Mouse (Mus musculus) fibroblast of lung, adult 2 months (primary cell): ENCODE measurements around the gene Tnni2.

Experiments
- DNase-seq: peaks from one replicate; pipeline ENCODE4 v3.0.0-alpha.2; 2011; ENCODE audit warnings: low read depth

Tnni2 gene

DNA sequence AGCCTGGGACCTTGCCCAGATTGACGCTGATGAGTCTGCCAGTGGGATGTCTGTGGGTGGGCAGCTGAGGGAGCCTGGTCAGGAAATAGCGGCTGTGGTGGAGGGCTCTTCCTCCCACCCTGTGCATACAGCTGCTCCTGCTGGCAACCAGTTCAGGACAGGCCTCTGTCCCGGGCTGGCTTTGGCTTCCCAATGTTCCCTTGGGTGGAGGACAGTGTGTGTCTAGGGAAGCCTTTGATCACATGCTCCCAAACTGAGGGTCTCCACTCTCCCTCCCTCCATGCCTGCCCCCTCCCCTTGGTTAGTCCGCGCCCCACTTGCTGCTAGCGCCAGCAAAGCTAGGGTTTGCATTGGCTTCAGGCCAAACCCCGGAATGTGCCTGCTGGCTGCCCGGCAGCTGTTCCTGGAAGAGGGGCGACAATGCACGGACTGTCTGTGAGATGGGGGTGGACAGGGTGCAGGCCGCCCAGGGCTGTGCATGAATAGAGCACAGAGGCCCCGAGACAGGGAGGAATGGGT lies 11.4 kb upstream of the Tnni2 start:
- peak; percentile 67 for DNase-seq

DNA sequence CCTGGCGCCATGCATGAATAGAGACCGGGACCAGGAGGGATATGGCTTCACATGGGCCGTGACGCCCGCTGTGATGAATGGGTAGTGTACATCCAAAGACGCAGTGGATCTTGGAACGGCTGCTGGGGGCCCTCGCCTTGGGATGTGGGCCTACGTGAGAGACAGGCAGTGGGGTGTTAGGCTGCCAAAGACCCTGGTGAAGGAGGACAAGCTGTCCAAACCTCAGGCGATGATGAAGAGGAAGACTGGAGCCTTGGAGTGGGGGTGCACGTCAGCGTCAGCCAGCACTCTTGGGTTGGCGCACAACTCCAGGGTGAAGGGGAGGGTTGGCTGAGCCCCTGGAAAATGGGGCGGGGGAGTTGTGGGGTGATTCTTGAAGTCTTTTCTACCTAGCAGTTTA lies 10.5 kb upstream of the Tnni2 start:
- DNase-seq = no peak

DNA sequence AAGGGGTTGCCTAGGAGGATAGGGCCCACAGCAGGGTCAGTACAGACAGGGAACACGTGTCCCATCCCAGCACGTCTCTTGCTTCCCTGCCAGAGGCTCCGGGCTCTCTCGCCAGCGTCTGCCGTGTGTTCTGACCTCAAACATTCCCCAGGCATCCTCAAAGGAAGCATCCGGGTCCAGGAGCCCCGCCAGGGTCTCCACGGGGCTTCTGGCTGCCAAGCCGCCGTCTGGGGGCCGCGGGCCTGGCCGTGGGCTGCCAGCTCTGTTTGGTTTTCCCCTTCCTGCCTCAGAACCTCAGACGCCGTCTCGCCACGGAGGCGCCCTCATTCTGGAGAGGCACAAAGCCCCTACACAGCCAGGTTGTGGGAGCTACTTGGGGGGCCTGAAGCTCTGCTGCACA lies 8.0 kb upstream of the Tnni2 start:
- peak; percentile 69 for DNase-seq

DNA sequence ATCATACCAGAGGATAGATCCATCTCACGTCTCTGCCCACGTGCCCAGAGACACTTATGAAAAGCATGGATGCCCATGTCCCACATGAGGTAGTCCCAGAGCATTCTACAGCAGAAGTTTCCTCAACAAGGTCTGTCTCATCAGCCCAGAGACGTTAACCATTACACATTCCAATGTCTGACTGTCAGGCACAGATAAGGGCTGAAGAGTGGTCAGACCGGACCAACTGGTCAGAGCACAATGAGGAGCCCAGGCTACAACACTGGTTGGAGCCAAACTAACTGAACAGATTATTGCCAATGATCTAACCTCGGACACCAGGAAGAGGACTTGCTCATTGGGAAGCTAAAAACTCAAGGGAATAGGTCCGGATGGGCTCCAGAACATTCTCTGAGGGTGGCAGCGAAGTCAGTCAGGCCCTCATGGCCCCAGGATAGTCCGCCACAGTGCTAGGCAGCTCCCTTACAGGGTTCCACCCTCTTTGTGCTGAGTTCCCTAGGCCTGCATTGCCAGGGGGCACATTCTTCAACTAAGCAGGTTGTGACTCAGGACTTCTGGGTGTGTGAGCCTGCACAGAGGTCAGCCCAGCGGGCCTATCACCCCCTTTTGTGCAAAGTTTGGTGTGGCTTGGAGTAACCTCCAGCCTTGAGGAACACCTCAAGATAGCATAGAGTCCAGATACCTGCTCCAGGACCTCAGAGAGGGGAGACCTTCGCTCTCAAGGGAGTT lies 7.3 kb upstream of the Tnni2 start, which contains the start of gene Syt8:
Syt8 (plus strand) TSS at position 714 of the 729 bp plus-strand sequence.
- no peak for DNase-seq

DNA sequence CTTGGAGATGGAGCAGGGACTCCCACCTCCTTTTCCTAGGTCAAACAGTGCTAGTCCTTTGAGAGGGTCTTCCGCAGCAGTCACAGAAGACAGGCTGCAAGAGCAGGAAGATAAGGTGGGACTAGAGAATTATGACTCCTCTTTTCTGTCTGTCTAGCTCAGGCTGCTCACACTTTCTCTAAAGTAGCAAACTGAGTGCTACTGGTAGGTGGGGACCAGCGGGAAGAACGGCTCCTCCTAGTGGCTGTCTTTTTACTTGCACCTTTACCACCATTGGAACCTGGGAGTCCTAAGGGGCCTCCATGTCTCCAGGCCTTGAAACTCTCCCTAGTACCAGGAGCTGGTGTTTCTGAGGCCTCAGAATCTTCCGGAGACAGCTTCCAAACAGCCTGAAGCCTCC lies 6.1 kb upstream of the Tnni2 start:
- DNase-seq = peak; percentile 60

GRCm38 (mm10) chr7:142437324-142437723 lies 4.3 kb upstream of the Tnni2 start:
- peak; percentile 61 for DNase-seq

DNA sequence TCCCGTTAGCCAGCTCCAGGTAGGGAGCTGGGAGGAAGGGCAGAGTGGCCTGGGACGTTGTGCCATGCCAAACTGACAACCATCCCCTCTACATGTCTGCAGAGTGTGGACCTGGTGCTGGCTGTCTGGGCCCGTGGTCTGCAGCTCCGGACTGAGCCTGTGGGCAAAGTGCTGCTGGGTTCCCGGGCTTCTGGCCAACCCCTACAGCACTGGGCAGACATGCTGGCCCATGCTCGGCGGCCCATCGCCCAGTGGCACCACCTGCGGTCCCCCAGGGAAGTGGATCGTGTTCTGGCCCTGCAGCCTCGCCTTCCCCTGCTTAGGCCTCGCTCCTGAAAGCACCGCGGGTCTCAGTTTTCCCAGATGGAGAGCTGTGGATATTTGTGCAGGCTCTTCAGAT lies 1.6 kb upstream of the Tnni2 start:
- DNase-seq = no peak

GRCm38 (mm10) chr7:142440657-142441114 lies 922 bp upstream of the Tnni2 start:
- no peak for DNase-seq

DNA sequence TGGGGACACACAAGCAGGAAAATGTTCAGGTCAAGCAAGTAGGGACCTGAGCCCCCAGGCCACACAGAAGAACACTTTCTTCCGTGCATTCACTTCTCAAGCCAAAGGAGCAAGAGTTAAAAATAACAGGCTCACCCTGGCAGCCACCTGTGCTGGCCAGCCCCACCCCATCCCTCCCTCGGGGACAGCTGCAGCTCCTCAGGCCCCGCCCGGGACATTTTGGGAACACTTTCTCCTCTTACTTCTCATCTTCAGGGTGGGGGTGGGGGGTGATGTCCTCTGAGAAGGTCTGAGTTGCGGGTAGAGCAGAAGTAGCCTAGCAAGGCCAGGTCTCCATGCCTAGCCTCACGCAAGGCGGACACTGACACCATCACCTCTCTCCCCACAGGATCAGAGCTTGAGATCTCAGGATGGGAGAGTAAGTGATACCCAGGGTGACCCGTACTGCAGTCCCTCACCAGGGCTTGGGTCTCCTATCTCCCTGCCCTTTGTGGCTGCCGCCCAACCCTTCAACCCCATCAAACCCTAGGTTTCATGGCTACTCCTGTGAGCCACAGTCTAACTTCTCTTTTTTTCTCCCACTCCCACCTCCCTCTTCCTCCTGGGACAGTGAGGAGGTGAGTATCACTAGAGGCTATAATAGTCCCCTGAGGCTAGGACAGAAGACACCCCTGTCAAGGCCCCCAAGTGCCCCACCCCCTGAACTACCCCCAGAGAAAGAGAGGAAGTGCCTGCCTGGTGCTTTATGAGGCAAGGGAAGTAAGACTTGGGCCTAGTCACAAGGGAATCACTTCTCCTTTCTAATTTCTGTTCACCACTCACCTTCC lies 686 bp downstream of the Tnni2 start:
- no peak for DNase-seq

DNA sequence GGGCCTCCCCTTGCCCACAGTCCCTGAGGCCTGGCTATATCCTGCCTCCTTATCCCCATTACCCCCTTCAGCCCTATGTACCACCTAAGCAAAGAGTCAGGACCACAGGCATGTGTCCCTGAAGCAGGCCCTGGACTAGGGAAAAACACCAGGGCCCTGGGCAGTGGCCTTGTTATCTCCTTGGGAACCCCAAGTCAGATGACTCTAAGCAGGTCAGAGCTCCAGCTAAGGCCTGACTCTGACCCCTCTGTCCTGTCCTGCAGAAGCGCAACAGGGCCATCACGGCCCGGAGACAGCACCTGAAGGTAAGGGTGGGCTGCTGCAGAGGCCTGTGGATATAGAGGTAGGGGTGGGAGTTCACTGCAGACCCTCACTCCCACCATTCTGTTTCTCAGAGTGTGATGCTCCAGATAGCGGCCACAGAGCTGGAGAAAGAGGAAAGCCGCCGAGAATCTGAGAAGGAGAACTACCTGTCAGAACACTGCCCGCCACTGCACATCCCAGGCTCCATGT lies 1.4 kb downstream of the Tnni2 start:
- DNase-seq = no peak

- DNase-seq = no peak
Measured at GRCm38 (mm10) chr7:142443474-142443873, 1.9 kb downstream of the Tnni2 start.

- no peak for DNase-seq
Measured at GRCm38 (mm10) chr7:142444171-142444570, 2.6 kb downstream of the Tnni2 start.

GRCm38 (mm10) chr7:142445324-142445723 lies 3.7 kb downstream of the Tnni2 start:
- no peak for DNase-seq

DNA sequence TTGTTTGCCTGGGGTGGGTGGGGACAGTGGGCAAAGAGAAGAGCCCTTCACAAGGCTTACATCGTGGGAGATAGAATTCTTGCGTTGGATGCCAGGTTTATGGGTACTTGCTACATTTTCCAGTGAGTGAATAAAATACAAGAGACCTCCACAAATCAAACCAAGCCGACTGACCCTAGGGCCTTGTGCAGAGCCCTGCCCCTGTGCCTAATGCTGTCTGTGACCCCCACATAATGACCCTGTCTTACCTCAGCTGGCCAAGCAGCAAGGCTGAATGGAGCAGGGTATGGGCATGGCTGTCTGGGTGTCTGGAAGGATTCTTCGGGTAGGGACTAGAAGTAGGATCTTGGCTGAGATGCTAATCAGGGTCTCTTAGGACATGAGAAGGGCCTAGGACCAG lies 4.7 kb downstream of the Tnni2 start:
- no peak for DNase-seq

DNA sequence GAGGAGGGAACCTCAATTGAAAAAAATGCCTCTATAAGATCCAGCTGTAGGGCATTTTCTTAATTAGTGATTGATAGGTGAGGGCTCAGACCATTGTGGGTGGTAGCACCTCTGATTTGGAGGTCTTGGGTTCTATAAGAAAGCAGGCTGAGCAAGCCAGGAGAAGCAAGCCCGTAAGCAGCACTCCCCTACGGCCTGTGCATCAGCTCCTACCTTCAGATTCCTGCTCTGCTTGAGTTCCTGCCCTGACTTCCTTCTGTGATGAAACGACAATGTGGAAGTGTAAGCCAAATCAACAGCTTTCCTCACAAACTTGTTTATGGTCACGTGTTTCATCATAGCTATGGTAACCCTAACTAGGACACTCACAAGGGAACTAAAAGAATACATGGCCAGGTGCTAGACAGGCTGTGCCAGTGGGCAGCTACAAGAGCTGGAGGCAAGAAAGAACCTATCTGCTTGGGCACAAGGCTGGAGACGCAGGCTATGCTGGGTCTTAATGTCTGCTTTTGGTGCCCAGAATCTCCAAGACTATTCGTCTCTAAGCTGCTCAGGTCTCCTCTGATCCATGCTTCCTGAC lies 7.5 kb downstream of the Tnni2 start:
- DNase-seq = no peak

DNA sequence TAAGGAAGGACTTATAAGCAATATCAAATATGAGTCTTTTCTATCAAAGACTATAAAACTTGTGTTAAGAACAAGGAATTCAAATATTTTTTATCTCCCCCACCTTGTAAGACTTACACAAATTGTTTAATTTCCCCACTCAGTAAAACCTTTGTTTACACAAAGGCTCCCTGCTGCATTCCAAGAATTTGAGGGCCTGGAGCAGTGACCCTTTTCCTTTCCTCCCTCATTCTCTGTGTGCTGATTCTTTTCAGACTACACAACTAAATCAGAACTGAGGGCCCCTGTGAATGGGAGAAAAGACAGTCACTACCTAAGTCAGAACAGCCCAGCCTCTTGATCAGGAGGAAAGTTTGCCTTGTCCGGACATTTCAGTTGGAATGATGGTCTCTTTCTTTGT lies 13.1 kb downstream of the Tnni2 start:
- DNase-seq = no peak

- DNase-seq = no peak
Measured at GRCm38 (mm10) chr7:142455251-142455650, 13.6 kb downstream of the Tnni2 start.

GRCm38 (mm10) chr7:142456806-142457205 lies 15.2 kb downstream of the Tnni2 start:
- DNase-seq = no peak

GRCm38 (mm10) chr7:142457227-142457811 lies 15.7 kb downstream of the Tnni2 start:
- no peak for DNase-seq

DNA sequence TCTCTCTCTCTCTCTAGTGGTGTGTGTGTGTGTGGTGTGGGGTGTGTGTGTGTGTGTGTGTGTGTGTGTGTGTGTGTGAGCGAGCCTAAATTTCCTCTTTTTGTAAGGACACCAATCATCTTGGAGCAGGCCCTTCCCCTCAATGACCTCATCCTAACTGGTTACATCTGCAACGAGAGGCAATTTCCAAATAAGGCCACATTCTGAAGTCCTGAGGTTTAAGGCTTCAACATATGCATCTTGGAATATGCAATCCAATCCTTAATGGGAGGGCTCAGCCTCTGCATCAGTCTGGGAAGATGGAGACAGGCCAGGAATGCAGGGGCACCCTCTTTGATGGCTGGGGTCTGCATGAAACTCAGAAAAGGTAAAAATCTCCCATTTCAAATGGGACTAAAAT lies 16.4 kb downstream of the Tnni2 start:
- DNase-seq = no peak

DNA sequence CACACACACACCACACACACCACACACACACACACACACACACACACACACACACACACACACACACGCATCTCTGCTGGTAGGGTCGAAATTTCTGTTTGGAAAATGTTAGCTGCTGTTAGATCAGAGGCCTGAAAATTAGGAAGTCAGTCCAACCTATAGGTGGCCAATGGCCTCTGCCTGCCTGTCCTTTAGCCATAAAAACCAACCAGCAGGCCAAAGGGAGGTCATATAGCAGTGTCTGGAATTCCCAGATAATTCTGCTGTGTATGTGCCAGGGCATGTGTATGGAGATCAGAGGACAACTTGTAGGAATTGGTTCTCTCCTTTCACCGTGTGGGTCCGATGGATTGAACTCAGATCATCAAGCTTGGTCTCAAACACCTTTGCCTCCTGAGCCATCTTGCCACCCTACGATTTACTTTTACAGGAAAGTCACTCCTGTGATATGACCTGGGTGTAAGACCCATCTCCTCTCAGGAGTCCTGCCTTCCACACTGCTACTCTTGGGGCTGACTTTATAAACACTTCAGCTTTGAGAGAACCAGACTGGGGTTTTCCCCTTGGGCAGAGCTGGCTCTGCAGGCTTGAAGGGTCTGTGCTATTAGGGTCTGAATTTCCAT lies 17.2 kb downstream of the Tnni2 start:
- no peak for DNase-seq

GRCm38 (mm10) chr7:142459299-142459691 lies 17.7 kb downstream of the Tnni2 start:
- DNase-seq = no peak
